Mouse (Mus musculus): Measurements from ENCODE around the gene Manbal. TPM values are rescaled to one million over a fixed set of nuclear protein-coding genes. Genes with fewer than 3 reads are reported as not detected.

Gene Manbal
- total and polyA plus RNA-seq, 2 experiments = 3.3 to 28.5 TPM

- Histone ChIP-seq H3K79me2 (ENCODE audit: control insufficient read depth, insufficient read depth, low read length) (no peaks in the 10 kb centered on the region), H3K27me3 (ENCODE audit: control insufficient read depth, insufficient read depth, low read length) (no peaks in the 10 kb centered on the region), H3K4me1 (ENCODE audit: control insufficient read depth, insufficient read depth, low read length) (no peaks in the 10 kb centered on the region), H3K36me3 (ENCODE audit: control insufficient read depth, insufficient read depth, low read length) (no peaks in the 10 kb centered on the region), H3K9ac (ENCODE audit: low read depth, low read length) (no peak overlapping the region), H3K27ac (replicated peaks; ENCODE audit: insufficient read depth, low read depth, low read length) (no peak overlapping the region), H3K4me3 (ENCODE audit: insufficient read depth, low read depth, low read length) (no peak overlapping the region)
- no peak for TF ChIP-seq CTCF (IDR thresholded peaks at IDR 0.05; ENCODE audit: low read depth, low read length)
- no peak for TF ChIP-seq POLR2A (IDR thresholded peaks at IDR 0.05; ENCODE audit: extremely low read depth, insufficient read depth, low read length)
- no peak for DNase-seq (ENCODE audit: extremely low read depth, low read depth, low spot score)
These were observed 52.1 kb downstream of the Manbal start for GRCm38 (mm10) chr2:157419506-157419905.

GRCm38 (mm10) chr2:157420404-157420803, 53.0 kb downstream of the Manbal start:
- Histone ChIP-seq H3K27ac (replicated peaks; ENCODE audit: insufficient read depth, low read depth, low read length) (no peak overlapping the region), H3K4me3 (ENCODE audit: insufficient read depth, low read depth, low read length) (no peak overlapping the region), H3K4me1 (ENCODE audit: control insufficient read depth, insufficient read depth, low read length) (no peaks in the 10 kb centered on the region), H3K36me3 (ENCODE audit: control insufficient read depth, insufficient read depth, low read length) (no peaks in the 10 kb centered on the region), H3K9ac (ENCODE audit: low read depth, low read length) (no peak overlapping the region), H3K79me2 (ENCODE audit: control insufficient read depth, insufficient read depth, low read length) (no peaks in the 10 kb centered on the region), H3K27me3 (ENCODE audit: control insufficient read depth, insufficient read depth, low read length) (no peaks in the 10 kb centered on the region)
- no peak for DNase-seq (ENCODE audit: extremely low read depth, low read depth, low spot score)
- WGBS = 94% methylated on average over 4 of the region's 4 CpGs
- TF ChIP-seq CTCF (IDR thresholded peaks at IDR 0.05; ENCODE audit: low read depth, low read length) (no peak), POLR2A (IDR thresholded peaks at IDR 0.05; ENCODE audit: extremely low read depth, insufficient read depth, low read length) (no peak)

GRCm38 (mm10) chr2:157422062-157422655, 54.8 kb downstream of the Manbal start:
- H3K9ac ChIP-seq (ENCODE audit: low read depth, low read length) = no peak overlapping the region
- H3K4me1 ChIP-seq (ENCODE audit: control insufficient read depth, insufficient read depth, low read length) = no peaks in the 10 kb centered on the region; the same call in none of the 2 replicates
- no peak for TF ChIP-seq POLR2A (IDR thresholded peaks at IDR 0.05; ENCODE audit: extremely low read depth, insufficient read depth, low read length)
- no peak for TF ChIP-seq CTCF (IDR thresholded peaks at IDR 0.05; ENCODE audit: low read depth, low read length)
- H3K27ac ChIP-seq (replicated peaks; ENCODE audit: insufficient read depth, low read depth, low read length) = no peak overlapping the region
- no peaks in the 10 kb centered on the region for H3K36me3 ChIP-seq (ENCODE audit: control insufficient read depth, insufficient read depth, low read length)
- DNase-seq (ENCODE audit: extremely low read depth, low read depth, low spot score) = no peak
- WGBS = 62% methylated on average over 11 of the region's 11 CpGs
- no peaks in the 10 kb centered on the region for H3K27me3 ChIP-seq (ENCODE audit: control insufficient read depth, insufficient read depth, low read length)
- H3K79me2 ChIP-seq (ENCODE audit: control insufficient read depth, insufficient read depth, low read length) = no peaks in the 10 kb centered on the region
- no peak overlapping the region for H3K4me3 ChIP-seq (ENCODE audit: insufficient read depth, low read depth, low read length)

GRCm38 (mm10) chr2:157422854-157423705, 55.7 kb downstream of the Manbal start:
- no peak for TF ChIP-seq CTCF (IDR thresholded peaks at IDR 0.05; ENCODE audit: low read depth, low read length)
- TF ChIP-seq POLR2A (IDR thresholded peaks at IDR 0.05; ENCODE audit: extremely low read depth, insufficient read depth, low read length) = no peak
- Histone ChIP-seq H3K36me3 (ENCODE audit: control insufficient read depth, insufficient read depth, low read length) (no peaks in the 10 kb centered on the region), H3K27me3 (ENCODE audit: control insufficient read depth, insufficient read depth, low read length) (no peaks in the 10 kb centered on the region), H3K79me2 (ENCODE audit: control insufficient read depth, insufficient read depth, low read length) (no peaks in the 10 kb centered on the region), H3K9ac (ENCODE audit: low read depth, low read length) (no peak overlapping the region), H3K4me3 (ENCODE audit: insufficient read depth, low read depth, low read length) (no peak overlapping the region; the same call in 1 of the 2 replicates), H3K4me1 (ENCODE audit: control insufficient read depth, insufficient read depth, low read length) (no peaks in the 10 kb centered on the region; the same call in none of the 2 replicates), H3K27ac (replicated peaks; ENCODE audit: insufficient read depth, low read depth, low read length) (peak overlapping the region; percentile 10; the same call in 1 of the 2 replicates)
- 43% methylated on average over 11 of the region's 11 CpGs for WGBS
- no peak for DNase-seq (ENCODE audit: extremely low read depth, low read depth, low spot score)

- TF ChIP-seq POLR2A (IDR thresholded peaks at IDR 0.05; ENCODE audit: extremely low read depth, insufficient read depth, low read length) (no peak), CTCF (IDR thresholded peaks at IDR 0.05; ENCODE audit: low read depth, low read length) (no peak)
- Histone ChIP-seq H3K9ac (ENCODE audit: low read depth, low read length) (peak overlapping the region; percentile 77), H3K4me3 (ENCODE audit: insufficient read depth, low read depth, low read length) (peak overlapping the region; percentile 50), H3K36me3 (ENCODE audit: control insufficient read depth, insufficient read depth, low read length) (no peaks in the 10 kb centered on the region), H3K27me3 (ENCODE audit: control insufficient read depth, insufficient read depth, low read length) (no peaks in the 10 kb centered on the region), H3K27ac (replicated peaks; ENCODE audit: insufficient read depth, low read depth, low read length) (peak overlapping the region; percentile 10; the same call in 1 of the 2 replicates), H3K4me1 (ENCODE audit: control insufficient read depth, insufficient read depth, low read length) (no peaks in the 10 kb centered on the region; the same call in none of the 2 replicates), H3K79me2 (ENCODE audit: control insufficient read depth, insufficient read depth, low read length) (no peaks in the 10 kb centered on the region)
- DNase-seq (ENCODE audit: extremely low read depth, low read depth, low spot score) = no peak
- WGBS = 11% methylated on average over 18 of the region's 21 CpGs
These were observed 56.3 kb downstream of the Manbal start for GRCm38 (mm10) chr2:157423706-157424125.

All from liver, adult 2 months (tissue).